Mouse (Mus musculus): ENCODE measurements around the gene Dnah2. TPM values are rescaled to one million over a fixed set of nuclear protein-coding genes. Genes with fewer than 3 reads are reported as not detected.

Dnah2 gene
- total RNA-seq, 2 experiments from 2014 or later = 0.10 to 0.30 TPM

- DNase-seq = peak; percentile 95
Measured at GRCm38 (mm10) chr11:69418481-69419442, 130.1 kb downstream of the Dnah2 start.

DNA sequence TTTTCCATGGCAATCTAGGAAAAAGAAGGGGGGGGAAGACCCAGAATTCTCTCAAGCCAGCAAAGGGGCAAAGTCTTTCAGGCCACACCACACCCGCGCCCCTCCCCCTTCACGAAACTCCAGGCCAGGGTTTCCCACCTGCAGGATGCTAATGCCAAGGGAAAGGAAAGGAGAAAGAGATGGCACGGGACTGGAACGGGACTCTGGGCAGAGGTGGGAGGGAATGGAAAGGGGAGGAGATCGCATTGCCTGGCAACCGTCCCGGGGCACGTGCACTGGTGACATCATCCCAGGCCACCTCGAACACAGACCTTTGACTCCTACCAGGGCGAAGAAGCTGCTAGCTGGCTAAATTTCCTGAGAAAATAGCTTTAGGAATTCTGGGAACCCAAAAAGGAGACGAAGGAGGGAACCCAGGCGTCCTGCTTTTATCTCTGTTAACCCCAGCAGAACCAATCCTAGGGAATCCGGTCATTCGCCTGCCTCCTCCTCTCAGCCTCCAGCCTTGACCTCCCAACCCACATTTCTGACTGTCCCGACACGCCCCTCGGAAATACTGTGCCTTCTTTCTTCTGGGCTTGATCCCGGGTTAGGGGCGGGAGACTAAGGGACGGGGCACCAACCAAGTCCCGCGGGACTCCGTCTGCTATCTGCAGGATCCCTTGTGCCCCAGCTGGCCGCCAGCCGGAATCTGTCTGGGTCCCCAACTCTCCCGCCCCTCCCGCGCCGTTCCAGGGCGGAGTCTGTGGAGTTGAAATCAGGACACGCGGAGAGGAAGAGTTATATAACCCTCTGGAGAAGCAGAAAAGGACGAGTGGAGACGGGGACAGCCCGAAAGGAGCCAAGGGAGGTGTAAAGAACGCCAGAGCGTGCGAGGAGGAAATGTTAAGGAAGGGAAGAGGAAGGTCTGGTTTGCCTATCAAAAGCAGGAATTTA is 131.2 kb downstream of the Dnah2 start:
- peak; percentile 97 for DNase-seq

GRCm38 (mm10) chr11:69416921-69417448 is 131.9 kb downstream of the Dnah2 start:
- no peak for DNase-seq

DNA sequence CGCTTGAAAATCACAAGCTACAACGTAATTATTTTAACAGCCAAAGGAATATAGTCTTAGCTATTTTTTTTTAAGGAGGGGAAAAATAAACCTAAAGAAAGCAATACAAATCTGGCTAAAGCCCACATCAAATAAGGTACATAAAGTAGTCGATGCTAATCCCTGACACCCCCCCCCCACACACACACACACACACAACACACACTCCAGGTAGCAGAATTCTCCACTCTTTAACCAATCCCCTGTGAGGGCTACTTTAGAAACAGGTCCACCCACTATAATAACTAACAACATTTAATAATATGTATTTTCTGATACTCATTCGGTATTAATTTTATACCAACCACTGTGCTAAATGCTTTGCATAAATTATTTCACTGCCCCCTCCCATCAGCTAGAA is 132.4 kb downstream of the Dnah2 start:
- no peak for DNase-seq

DNA sequence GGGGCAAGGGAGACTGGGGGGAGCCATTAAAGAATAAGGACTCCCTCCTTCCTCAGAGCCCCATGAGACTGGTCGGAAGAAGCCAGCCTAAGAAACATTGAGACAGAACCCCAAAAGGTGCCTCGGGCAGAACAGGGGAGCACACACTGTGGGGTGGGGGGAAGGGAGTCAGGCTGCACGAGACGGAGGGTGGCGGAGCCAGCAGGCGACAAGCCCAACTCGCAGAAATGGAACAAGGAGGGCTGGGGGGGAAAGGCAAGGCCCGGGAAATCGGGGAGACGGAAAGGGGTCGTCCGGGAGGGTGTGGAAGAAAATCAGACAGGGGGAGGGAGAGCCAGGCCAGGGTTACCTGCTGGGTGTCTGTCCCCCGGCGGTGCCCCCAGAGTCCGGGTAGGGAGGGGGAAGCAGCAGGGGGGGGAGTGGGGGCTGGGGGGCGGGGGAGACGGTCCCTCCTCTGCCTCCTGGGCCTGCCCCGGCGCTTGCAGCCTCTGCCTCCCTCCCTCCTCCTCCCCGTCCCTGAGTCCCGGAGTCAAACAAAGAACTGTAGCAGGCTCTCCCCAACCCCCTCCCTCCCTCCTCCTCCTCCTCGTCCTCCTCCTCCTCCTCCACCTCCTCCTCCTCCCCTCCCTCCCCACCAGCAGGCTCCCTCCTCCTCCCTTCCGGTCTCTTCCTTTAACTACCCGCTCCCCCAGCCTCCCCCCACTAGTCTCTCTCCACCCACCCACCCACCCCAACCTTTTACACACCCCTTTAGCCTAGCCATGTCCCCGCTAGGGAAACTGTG is 133.1 kb downstream of the Dnah2 start:
- DNase-seq = peak; percentile 59 to 71

- peak; percentile 73 to 79 for DNase-seq
Measured at GRCm38 (mm10) chr11:69415327-69415667, 133.6 kb downstream of the Dnah2 start.

DNA sequence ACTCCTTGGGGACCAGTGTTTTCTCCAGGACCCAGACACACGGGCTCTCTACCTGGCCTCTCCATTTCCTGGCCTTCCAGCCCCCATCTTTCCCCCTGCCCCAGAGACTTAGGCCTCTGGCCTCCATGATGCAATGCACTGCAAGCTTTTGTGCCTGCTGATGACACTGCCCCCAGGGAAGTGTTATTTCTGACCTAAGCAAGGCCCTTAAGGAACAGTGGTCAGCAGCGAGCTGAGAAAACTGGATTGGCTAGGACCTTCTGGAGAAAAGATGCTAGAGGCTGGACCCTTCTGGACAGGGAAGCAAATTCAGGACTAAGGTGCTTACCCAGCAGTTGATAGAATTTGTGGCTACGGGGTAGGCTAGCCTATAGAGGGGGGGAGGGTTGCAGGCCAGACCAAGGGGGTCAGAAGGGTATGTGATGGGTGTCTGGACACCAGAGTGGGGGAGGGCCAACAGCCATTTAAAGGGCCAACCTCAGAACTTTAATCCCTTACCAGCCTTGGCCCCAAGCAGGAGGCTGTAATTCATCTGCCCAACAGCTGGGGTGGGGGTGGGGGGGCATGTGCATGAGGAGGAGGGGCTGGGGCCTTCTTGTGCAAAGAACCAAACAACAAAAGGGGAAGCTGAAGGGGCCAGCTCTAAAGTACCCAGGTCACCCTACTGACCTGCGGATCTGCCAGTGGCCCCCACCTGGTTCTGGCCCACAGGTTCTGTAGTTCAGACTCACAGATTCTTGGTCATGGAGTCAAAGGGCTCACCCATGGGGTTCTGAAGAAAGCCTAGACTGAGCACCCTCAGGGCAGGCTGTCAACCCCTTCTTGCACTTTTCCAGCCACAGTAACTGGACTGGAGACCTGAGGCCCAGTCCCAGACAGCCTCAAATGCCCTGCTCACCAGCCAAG is 134.2 kb downstream of the Dnah2 start:
- DNase-seq = no peak

- DNase-seq = no peak
Measured at GRCm38 (mm10) chr11:69413221-69414181, 135.4 kb downstream of the Dnah2 start, which contains the start of gene Kdm6b. Kdm6b (minus strand) TSS chr11:69413675.

DNA sequence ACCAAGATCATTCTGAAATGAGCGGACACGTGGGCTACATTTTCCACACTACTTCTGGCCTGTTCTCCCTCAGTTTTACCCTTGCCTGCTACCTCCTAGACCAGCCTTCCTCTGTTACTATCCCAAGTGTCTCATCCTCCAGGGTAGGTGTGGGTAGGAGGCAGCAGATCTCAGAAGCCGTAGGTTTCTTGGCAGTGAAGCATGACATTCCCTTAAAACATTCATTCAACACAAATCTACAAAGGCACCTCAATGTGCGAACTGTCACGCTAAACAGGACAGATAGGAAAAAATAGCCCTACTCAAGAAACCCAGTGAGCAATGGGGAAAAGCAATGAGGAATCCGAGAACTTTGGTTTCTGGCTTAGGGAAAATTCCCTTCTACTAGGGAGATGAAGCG is 136.4 kb downstream of the Dnah2 start:
- DNase-seq = no peak

- DNase-seq = peak; percentile 92 to 95
Measured at GRCm38 (mm10) chr11:69411538-69412203, 137.2 kb downstream of the Dnah2 start.

DNA sequence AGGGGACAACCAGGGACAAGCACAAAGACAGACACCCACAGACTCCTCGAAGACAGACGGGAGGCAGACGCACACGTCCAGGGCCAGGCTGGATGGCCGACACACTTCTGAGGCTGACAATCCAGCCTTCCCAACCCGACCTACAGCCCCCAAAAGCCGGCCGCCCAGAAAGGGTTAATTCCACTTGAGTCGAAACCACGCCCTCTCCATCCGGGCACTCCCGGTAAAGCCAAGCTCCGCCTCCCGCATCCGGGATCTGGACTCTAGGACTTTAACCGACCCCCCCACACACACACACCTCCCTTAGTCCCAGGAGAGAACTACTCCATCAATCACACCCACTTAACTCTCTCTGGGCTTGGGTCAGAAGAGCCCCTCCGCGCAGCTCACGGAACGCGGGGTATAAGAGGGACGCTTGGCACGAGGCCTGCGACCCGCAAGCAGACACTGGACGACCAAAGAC is 137.8 kb downstream of the Dnah2 start:
- peak; percentile 96 to 97 for DNase-seq

DNA sequence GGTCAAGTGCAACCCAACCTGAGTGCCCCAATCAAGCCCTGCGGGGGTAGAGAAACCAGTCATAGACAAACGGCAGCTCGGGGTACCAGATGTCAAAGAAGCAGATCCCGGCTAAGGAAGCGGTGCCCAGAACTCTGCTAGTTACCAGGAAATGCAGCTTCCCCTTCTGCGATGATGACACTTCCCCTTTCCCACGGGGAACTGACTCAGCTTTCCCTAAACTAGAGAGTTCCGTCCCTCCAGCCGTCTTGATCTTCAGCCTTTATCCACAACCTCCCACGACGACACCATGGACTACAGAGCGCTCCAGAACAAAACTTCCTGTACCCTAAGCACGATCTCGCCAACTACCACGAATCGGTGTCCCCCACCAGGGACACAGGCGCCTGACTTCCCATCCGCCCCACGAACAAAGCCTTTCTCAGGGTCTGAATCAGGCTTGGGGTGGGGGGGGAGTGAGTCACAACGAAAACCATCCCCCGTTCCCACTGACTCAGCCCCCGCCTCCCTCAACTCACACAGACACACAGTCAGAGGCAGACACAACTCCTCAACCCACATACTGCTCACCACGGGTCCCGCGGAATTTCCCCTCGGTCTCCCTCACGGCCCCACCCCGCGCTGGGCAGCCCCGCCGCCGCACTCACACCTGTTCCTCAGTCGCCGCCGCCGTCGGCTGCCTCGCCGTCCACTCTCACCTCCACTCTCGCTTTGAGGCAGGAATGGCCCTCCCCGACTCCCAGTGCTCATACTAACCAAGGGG is 138.4 kb downstream of the Dnah2 start:
- DNase-seq = peak; percentile 78 to 81

DNA sequence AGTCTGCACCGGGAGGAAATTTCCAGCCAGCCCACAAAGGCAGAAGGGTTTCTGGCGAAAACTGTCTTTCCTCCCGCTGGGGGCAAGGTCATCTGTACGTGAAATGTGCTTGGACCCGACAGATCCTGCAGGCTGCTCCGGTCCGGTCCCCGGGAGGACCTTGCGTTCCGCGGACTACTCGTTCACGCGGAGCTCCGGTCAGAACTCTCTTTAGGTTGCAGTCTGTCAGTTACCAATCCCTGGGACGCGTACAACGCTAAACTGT is 138.9 kb downstream of the Dnah2 start:
- no peak for DNase-seq

DNA sequence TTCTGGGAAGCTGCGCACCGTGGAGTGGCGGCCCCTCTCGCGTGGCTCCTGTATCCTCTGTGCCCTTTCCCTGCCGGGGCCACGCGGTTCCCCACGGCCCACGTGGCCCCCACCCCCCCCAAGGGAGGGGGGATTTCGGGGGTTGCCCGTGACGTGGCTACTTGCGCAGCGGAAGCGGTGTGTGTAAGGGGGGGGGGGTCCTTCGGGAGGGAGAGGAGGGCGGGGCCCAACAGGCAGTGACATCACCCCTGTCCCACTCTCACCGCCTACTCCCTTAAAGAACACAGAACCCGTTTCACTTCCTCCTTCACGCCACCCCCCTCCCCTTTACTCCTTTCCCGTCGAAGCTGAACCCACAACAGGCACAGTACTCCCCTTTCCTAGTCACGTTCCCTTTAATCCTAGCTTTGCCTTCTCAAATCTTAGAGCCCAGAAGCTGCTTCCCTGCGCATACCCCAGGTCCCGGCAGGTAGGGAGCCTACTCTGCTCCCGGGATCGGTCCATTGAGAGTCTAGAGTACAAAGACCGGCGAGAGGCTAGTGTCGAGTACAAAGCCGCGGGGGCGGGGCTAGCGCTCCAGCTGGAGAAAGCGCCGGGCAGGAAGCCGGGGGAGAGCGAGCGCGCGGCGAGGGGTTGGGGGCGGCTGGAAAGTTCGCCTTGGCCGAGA is 139.4 kb downstream of the Dnah2 start:
- peak; percentile 89 to 93 for DNase-seq

DNA sequence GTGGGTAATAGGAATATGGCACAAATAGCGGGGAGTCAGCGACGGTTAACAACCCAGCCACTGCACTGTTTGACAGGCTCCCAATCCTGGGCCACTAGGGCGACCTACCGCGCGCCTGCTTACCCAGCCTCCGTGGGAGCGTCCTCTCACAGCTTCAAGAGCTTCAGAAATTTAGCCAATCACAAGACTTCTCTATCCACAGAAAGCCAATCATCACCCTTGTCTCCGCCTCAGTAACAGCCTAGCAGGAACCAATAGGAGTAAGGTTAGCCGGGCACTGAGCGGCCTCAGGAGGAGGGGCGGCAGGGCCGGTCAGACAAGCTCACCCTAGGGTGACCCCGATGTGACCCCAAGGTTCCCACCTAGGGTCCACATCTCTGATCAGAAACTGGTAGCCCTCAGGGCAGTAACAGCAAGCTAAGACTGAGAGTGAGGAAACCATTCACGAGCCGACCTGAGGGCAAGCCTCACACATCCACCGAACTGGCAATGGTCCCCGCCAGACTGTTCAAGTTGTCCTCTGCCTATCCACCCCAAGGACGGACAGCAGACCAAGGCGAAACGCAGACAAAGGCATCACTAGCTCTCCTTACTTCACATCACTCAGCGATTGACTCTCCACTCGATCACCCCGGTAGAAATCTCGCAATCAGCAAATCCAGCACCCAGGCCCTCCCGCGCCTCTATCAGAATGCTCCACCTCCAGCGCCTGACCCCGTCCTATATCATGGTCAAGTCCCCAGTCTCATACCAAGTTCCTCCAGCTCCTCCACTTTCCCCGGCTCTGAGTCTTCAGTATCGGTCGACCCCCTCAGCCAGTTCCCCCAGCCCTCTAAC is 140.2 kb downstream of the Dnah2 start:
- DNase-seq = peak; percentile 84 to 86

DNA sequence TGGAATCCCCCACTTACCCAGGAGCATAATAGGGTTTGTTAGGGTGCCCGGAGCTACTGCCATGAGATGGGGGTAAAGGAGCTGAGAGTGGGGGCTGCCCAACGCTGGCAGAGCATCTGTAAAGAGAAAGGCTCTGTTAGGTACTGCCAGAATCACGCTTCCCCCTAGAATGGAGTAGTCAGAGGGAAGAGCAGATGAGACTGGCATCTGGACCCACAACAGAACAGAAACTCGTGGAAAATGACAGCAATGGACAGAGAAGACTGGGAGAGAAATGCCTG is 141.2 kb downstream of the Dnah2 start:
- no peak for DNase-seq

Measured in adrenal gland, postnatal 36 days (tissue).